Mouse (Mus musculus): ENCODE results near the gene Sigirr. TPM values are rescaled to one million over a fixed set of nuclear protein-coding genes. Genes with fewer than 3 reads are reported as not detected.

The Sigirr gene
- polyA plus RNA-seq, 1 experiment from 2014 or later, result 16.5 TPM

- WGBS (ENCODE audit: insufficient replicate concordance), result under 1% methylated on average over 59 of the region's 59 CpGs
- Histone ChIP-seq H3K4me3 (replicated peaks) (peak overlapping the region; percentile 95), H3K4me1 (replicated peaks) (peaks cover 92% of the 10 kb centered on the region), H3K4me2 (peak overlapping the region; percentile 89), H3K36me3 (peaks cover 27% of the 10 kb centered on the region), H3K27ac (peak overlapping the region; percentile 100), H3K9me3 (replicated peaks) (no peaks in the 10 kb centered on the region), H3K9ac (peak overlapping the region; percentile 99), H3K27me3 (no peaks in the 10 kb centered on the region)
- ATAC-seq (ENCODE audit: low read depth) (peak; percentile 85), DNase-seq (peak; percentile 94)
Measured at GRCm38 (mm10) chr7:141131024-141131820, 30.9 kb upstream of the Sigirr start.

DNA sequence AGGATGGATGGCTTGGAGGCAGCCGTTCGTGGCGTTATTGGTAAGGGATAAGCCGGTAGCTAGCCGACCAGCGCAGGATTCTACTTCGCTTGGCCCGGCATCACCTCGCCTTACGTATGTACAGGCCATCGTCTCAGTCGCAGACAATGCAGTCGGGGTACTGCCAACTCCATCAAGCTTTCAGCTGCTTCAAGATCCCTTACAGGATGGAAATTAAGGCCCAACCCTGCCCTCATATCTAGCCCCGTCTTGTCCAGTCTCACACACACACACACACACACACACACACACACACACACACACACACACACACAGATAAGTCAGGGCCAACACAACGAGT, 23.1 kb upstream of the Sigirr start:
- Histone ChIP-seq H3K4me1 (replicated peaks) (peaks cover 91% of the 10 kb centered on the region), H3K4me3 (replicated peaks) (peak overlapping the region; percentile 65), H3K36me3 (no peaks in the 10 kb centered on the region), H3K4me2 (peak overlapping the region; percentile 77), H3K27ac (peak overlapping the region; percentile 88), H3K9me3 (replicated peaks) (no peaks in the 10 kb centered on the region), H3K27me3 (no peaks in the 10 kb centered on the region), H3K9ac (peak overlapping the region; percentile 76)
- 2% methylated on average over 15 of the region's 15 CpGs for WGBS (ENCODE audit: insufficient replicate concordance)
- no peak for DNase-seq
- peak; percentile 2; the same call in 1 of the 2 replicates for ATAC-seq (ENCODE audit: low read depth)

- Histone ChIP-seq H3K4me1 (replicated peaks) (peaks cover 91% of the 10 kb centered on the region), H3K9ac (peak overlapping the region; percentile 76)
- WGBS (ENCODE audit: insufficient replicate concordance), result under 1% methylated on average over 29 of the region's 29 CpGs
Measured at GRCm38 (mm10) chr7:141122689-141123516, 22.5 kb upstream of the Sigirr start.

GRCm38 (mm10) chr7:141122245-141122644, 21.9 kb upstream of the Sigirr start, which contains the start of gene Ptdss2:
TSS of gene Ptdss2 (plus strand) at chr7:141122382.
- ATAC-seq (ENCODE audit: low read depth), result no peak
- peak within 1 kb of the TSS; percentile 77 for H3K4me2 ChIP-seq
- H3K4me3 ChIP-seq (replicated peaks), result peak within 1 kb of the TSS; percentile 65
- peak within 1 kb of the TSS; percentile 88 for H3K27ac ChIP-seq
- peaks cover 90% of the 10 kb centered on the region for H3K4me1 ChIP-seq (replicated peaks)
- no peak for DNase-seq
- WGBS (ENCODE audit: insufficient replicate concordance), result 25% methylated on average over 14 of the region's 14 CpGs
- no peaks in the 10 kb centered on the region for H3K9me3 ChIP-seq (replicated peaks)
- H3K27me3 ChIP-seq, result peaks cover 3% of the 10 kb centered on the region; the same call in 1 of the 2 replicates
- peak within 1 kb of the TSS; percentile 76 for H3K9ac ChIP-seq
- no peaks in the 10 kb centered on the region for H3K36me3 ChIP-seq

More at GRCm38 (mm10) chr7:141122689-141123516, 22.5 kb upstream of the Sigirr start:
- ATAC-seq (ENCODE audit: low read depth) (peak; percentile 98), DNase-seq (peak; percentile 98)
- peak overlapping the region; percentile 77 for H3K4me2 ChIP-seq
- no peaks in the 10 kb centered on the region for H3K9me3 ChIP-seq (replicated peaks)
- H3K4me3 ChIP-seq (replicated peaks), result peak overlapping the region; percentile 65
- H3K27me3 ChIP-seq, result no peaks in the 10 kb centered on the region
- H3K36me3 ChIP-seq, result no peaks in the 10 kb centered on the region
- peak overlapping the region; percentile 88 for H3K27ac ChIP-seq

DNA sequence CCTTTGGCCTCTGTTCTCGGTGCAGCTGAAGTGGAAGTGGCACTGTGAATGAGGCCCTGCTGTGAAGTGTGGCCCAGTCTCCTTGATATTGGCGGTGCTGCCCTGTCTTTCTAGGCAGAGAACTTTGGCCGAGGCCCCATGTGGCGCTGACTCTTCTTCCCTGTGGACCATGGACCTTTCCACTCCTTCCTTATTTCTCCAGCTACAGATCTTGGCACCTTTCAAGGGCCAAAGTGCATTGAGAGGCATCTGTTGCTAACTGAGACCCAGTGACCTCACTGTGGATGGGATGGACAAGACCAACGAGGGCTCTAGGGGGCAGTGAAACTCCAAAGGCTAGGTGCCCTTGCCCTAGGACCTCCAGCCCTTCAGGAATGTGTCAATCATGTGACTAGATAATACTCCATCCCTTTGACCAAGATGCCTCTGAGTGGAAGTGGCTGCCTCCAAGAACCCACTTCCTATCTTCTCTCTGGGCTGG, 20.7 kb upstream of the Sigirr start:
- Histone ChIP-seq H3K4me1 (replicated peaks) (peaks cover 80% of the 10 kb centered on the region), H3K27ac (peak overlapping the region; percentile 81), H3K36me3 (no peaks in the 10 kb centered on the region), H3K27me3 (peaks cover 5% of the 10 kb centered on the region; the same call in 1 of the 2 replicates), H3K9ac (no peak overlapping the region), H3K9me3 (replicated peaks) (no peaks in the 10 kb centered on the region), H3K4me2 (no peak overlapping the region), H3K4me3 (replicated peaks) (no peak overlapping the region)
- 70% methylated on average over 5 of the region's 5 CpGs for WGBS (ENCODE audit: insufficient replicate concordance)
- no peak for ATAC-seq (ENCODE audit: low read depth)
- DNase-seq, result no peak

DNA sequence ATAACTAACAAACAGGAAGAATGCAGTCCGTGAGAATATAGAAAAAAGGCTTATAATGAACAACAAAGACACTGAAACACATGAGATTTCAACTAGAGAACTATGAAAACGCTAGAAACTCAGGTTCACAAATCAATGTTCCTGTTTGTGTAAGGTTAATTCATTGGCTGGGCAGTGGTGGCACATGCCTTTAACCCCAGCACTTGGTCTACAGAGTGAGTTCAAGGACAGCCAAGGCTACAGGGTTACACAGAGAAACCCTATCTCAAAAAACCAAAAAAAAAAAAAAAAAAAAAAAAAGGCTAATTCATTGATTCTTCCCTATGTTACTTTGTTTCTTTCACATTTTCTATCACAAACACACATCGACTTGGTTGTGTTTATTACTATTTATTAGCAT, 20.2 kb upstream of the Sigirr start:
- H3K36me3 ChIP-seq, result no peaks in the 10 kb centered on the region
- no peak overlapping the region for H3K4me3 ChIP-seq (replicated peaks)
- whole genome bisulfite sequencing (ENCODE audit: insufficient replicate concordance), result 72% methylated on average over 3 of the region's 3 CpGs
- peaks cover 75% of the 10 kb centered on the region for H3K4me1 ChIP-seq (replicated peaks)
- ATAC-seq (ENCODE audit: low read depth) (no peak), DNase-seq (no peak)
- H3K27ac ChIP-seq, result peak overlapping the region; percentile 81
- H3K9ac ChIP-seq, result no peak overlapping the region
- H3K27me3 ChIP-seq, result peaks cover 5% of the 10 kb centered on the region; the same call in 1 of the 2 replicates
- H3K9me3 ChIP-seq (replicated peaks), result no peaks in the 10 kb centered on the region
- no peak overlapping the region for H3K4me2 ChIP-seq

GRCm38 (mm10) chr7:141119487-141119886, 19.1 kb upstream of the Sigirr start:
- peak overlapping the region; percentile 81; the same call in 1 of the 2 replicates for H3K27ac ChIP-seq
- peaks cover 12% of the 10 kb centered on the region; the same call in 1 of the 2 replicates for H3K27me3 ChIP-seq
- H3K36me3 ChIP-seq, result no peaks in the 10 kb centered on the region
- WGBS (ENCODE audit: insufficient replicate concordance), result 42% methylated on average over 3 of the region's 3 CpGs
- ATAC-seq (ENCODE audit: low read depth), result no peak
- peaks cover 64% of the 10 kb centered on the region for H3K4me1 ChIP-seq (replicated peaks)
- no peak for DNase-seq
- peak overlapping the region; percentile 44 for H3K9ac ChIP-seq
- no peak overlapping the region for H3K4me3 ChIP-seq (replicated peaks)
- H3K9me3 ChIP-seq (replicated peaks), result no peaks in the 10 kb centered on the region
- no peak overlapping the region for H3K4me2 ChIP-seq

- no peak for ATAC-seq (ENCODE audit: low read depth)
- Histone ChIP-seq H3K27ac (no peak within 1 kb of the TSS), H3K4me1 (replicated peaks) (peaks cover 52% of the 10 kb centered on the region), H3K27me3 (peaks cover 12% of the 10 kb centered on the region; the same call in 1 of the 2 replicates), H3K9me3 (replicated peaks) (no peaks in the 10 kb centered on the region), H3K9ac (peak within 1 kb of the TSS; percentile 11; the same call in 1 of the 2 replicates), H3K36me3 (no peaks in the 10 kb centered on the region), H3K4me2 (no peak within 1 kb of the TSS), H3K4me3 (replicated peaks) (no peak within 1 kb of the TSS)
- no peak for DNase-seq
- 41% methylated on average over 9 of the region's 9 CpGs for WGBS (ENCODE audit: insufficient replicate concordance)
Measured at GRCm38 (mm10) chr7:141117636-141118035, 17.3 kb upstream of the Sigirr start, which contains the start of gene Ano9. TSS of gene Ano9 (minus strand) at chr7:141117806.

DNA sequence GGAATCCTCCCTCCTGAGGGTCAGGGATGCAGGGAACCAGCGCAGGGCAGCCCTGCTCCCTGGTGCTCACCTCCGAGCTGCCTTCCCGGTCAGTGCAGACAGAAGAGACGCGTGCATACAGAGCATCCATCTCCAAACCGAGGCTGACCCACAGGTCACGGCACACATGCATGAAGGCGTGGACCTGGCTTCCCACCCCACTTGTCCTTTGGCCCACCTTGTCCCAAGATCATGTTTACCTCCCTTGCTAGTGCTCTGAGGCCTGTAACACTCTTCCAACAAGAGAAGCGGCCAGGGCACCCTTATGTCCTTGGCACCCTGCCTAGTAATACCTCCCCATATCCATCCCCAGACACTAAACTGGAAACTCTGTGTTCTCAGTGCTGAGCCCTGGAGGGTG, 15.5 kb upstream of the Sigirr start:
- H3K4me2 ChIP-seq, result no peak overlapping the region
- no peak for DNase-seq
- 71% methylated on average over 9 of the region's 9 CpGs for WGBS (ENCODE audit: insufficient replicate concordance)

GRCm38 (mm10) chr7:141103161-141103560, 2.8 kb upstream of the Sigirr start:
- Histone ChIP-seq H3K9me3 (replicated peaks) (no peaks in the 10 kb centered on the region), H3K9ac (0 out of 2 replicates have a peak overlapping the region, but pooled peaks have one; percentile 26), H3K4me1 (replicated peaks) (peaks cover 34% of the 10 kb centered on the region), H3K4me2 (peak overlapping the region; percentile 23), H3K27me3 (peaks cover 40% of the 10 kb centered on the region), H3K27ac (peak overlapping the region; percentile 14; the same call in 1 of the 2 replicates), H3K36me3 (no peaks in the 10 kb centered on the region), H3K4me3 (replicated peaks) (no peak overlapping the region)
- 40% methylated on average over 3 of the region's 3 CpGs for WGBS (ENCODE audit: insufficient replicate concordance)
- ATAC-seq (ENCODE audit: low read depth), result peak; percentile 81
- DNase-seq, result no peak

More for the DNA sequence above, 15.5 kb upstream of the Sigirr start:
- H3K27ac ChIP-seq, result no peak overlapping the region
- H3K4me3 ChIP-seq (replicated peaks), result no peak overlapping the region
- H3K27me3 ChIP-seq, result peaks cover 12% of the 10 kb centered on the region; the same call in 1 of the 2 replicates
- H3K4me1 ChIP-seq (replicated peaks), result peaks cover 36% of the 10 kb centered on the region
- no peaks in the 10 kb centered on the region for H3K9me3 ChIP-seq (replicated peaks)
- no peak overlapping the region for H3K9ac ChIP-seq
- no peak for ATAC-seq (ENCODE audit: low read depth)
- no peaks in the 10 kb centered on the region for H3K36me3 ChIP-seq

- H3K4me2 ChIP-seq, result peak overlapping the region; percentile 53
Measured at GRCm38 (mm10) chr7:141097177-141097576, 3.2 kb downstream of the Sigirr start.

More at GRCm38 (mm10) chr7:141097177-141097576, 3.2 kb downstream of the Sigirr start:
- H3K4me3 ChIP-seq (replicated peaks), result no peak overlapping the region
- H3K27ac ChIP-seq, result peak overlapping the region; percentile 77
- H3K36me3 ChIP-seq, result no peaks in the 10 kb centered on the region
- H3K9me3 ChIP-seq (replicated peaks), result no peaks in the 10 kb centered on the region
- no peak for ATAC-seq (ENCODE audit: low read depth)
- peak overlapping the region; percentile 57; the same call in 1 of the 2 replicates for H3K9ac ChIP-seq
- no peak for DNase-seq
- H3K4me1 ChIP-seq (replicated peaks), result peaks cover 64% of the 10 kb centered on the region
- peaks cover 32% of the 10 kb centered on the region for H3K27me3 ChIP-seq
- 60% methylated on average over 5 of the region's 5 CpGs for WGBS (ENCODE audit: insufficient replicate concordance)
